Mouse (Mus musculus) small intestine, adult 2 months (tissue): ENCODE results near the gene Gramd1b. TPM values are rescaled to one million over a fixed set of nuclear protein-coding genes. Genes with fewer than 3 reads are reported as not detected.
A peak's percentile ranks its signal among the peaks of the same experiment; 100 is the strongest.

Experiments used
- H3K27ac ChIP-seq: fragments of 200-500 bp; 2 replicates; pipeline ENCODE4 v1.5.1; 2012; ENCODE audit warnings: low read depth, low read length, control low read depth, inconsistent platforms; ENCODE audit not compliant: insufficient read depth
- H3K27me3 ChIP-seq: fragments of 200-500 bp; 2 replicates; pipeline ENCODE4 v1.6.1; 2012; ENCODE audit warnings: mild to moderate bottlenecking, moderate library complexity, low read length, inconsistent platforms; ENCODE audit not compliant: control insufficient read depth, insufficient read depth
- H3K36me3 ChIP-seq: fragments of 200-500 bp; 2 replicates; pipeline ENCODE4 v1.6.1; 2012; ENCODE audit warnings: mild to moderate bottlenecking, low read length, control low read depth, inconsistent platforms; ENCODE audit not compliant: control insufficient read depth, insufficient read depth
- H3K4me1 ChIP-seq: fragments of 200-500 bp; 2 replicates; pipeline ENCODE4 v1.6.1; 2012; ENCODE audit warnings: low read length, inconsistent platforms, mixed read lengths; ENCODE audit not compliant: control insufficient read depth, insufficient read depth, insufficient read length
- H3K4me3 ChIP-seq: fragments of 200-500 bp; 2 replicates; pipeline ENCODE4 v1.5.1; 2012; ENCODE audit warnings: low read depth, mild to moderate bottlenecking, control low read depth, inconsistent platforms, low read length, moderate library complexity
- CTCF ChIP-seq: fragments of 200-500 bp; IDR thresholded peaks from 2 replicates; pipeline ENCODE4 v1.5.1; 2012; ENCODE audit warnings: low read depth, mild to moderate bottlenecking, control low read depth, inconsistent platforms, low read length, moderate library complexity, mixed read lengths; ENCODE audit not compliant: insufficient replicate concordance, insufficient read length; ENCODE audit errors: extremely low read depth
- POLR2A ChIP-seq: fragments of 200-500 bp; IDR thresholded peaks from 2 replicates; pipeline ENCODE4 v1.6.1; 2012; ENCODE audit warnings: low read depth, mild to moderate bottlenecking, control low read depth, inconsistent platforms, low read length, moderate library complexity
- WGBS: fragments of 180-500 bp; shearing (Covaris S2); methylation state at CpG from one replicate; pipeline ENCODE4 v1.1.7; 2018; 5-methylcytosine and 5-hydroxymethylcytosine counted together
- polyA plus RNA-seq: library from polyadenylated mRNA; depleted of rRNA; stranded (reverse); fragments of >200 nt; gene quantifications from 2 replicates; pipeline ENCODE4 v1.2.3, GENCODE M21; 2012

The Gramd1b gene
- polyA plus RNA-seq, 1 experiment, result 128 TPM

DNA sequence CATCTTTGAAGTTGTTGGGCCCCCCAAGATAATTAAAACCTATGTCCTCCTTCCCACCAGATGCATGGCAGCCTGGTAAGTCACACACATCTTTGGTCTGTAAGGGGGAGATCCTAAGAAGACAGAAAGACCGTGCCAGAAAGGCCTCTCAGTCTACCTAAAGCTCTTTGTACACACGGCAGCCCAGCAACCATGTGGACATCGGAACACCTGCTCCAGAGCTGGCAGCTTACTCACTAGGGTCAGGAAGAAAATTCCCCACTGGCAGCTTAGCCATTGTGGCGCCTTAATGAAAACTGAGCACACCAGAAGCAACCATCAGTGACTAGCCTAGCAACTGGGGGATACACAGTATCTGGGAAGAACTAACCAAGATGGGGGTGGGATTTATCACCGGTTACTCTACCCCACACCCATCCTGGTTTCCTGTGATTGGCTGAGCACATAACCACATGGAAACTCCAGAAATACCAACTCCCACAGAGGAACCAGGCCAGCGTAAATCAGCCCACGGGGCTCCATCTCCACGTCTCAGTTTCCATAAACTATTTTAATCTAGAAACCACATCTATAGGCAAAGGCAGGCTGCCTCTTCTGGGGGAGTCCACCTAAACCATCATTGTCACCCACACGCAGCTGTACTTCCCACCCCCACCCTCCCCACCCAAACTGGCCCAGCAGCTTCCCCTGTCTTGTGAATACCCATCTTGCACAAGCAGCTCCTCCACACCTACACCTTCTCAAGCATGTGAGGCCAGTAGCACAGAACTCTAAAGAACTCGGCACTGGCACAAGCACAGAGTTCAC is 81.4 kb downstream of the Gramd1b start:
- no peaks in the 10 kb centered on the region for H3K27me3 ChIP-seq
- H3K4me3 ChIP-seq, result no peak overlapping the region
- peaks cover 3% of the 10 kb centered on the region; the same call in 1 of the 2 replicates for H3K4me1 ChIP-seq
- 61% methylated on average over 10 of the region's 10 CpGs for WGBS
- TF ChIP-seq POLR2A, result no peak
- TF ChIP-seq CTCF, result no peak
- H3K27ac ChIP-seq, result no peak overlapping the region
- no peaks in the 10 kb centered on the region for H3K36me3 ChIP-seq

DNA sequence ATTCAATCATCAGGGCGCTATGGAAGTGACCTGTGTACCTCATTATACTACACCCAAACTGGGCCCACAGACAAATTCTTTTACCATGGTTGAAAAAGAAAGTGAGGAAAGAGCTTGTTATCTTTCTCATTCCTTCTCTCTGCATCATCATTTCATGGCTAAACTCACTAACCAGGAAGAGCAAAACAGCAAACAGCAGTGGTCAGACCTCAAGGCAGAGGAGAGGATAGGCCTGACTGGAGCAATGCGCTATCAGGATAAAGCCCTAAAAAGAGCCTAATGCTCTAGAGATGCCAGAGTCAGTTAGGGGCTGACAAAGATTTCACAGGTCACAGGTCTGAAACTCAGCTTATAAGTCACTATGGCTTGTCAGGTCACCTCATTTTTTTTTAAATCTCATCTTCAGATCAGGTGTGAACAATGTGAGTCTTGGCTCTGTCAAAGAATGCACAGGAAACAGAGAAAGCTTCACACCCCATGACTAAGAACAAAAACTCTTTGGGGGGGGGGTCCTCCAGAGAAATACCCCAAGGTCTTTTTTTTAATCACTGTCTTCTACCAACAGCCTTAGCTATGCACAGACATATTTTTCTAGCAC is 82.4 kb downstream of the Gramd1b start:
- H3K36me3 ChIP-seq, result no peaks in the 10 kb centered on the region
- H3K4me3 ChIP-seq, result no peak overlapping the region
- H3K27ac ChIP-seq, result peak overlapping the region; percentile 70
- WGBS, result 68% methylated on average over 2 of the region's 2 CpGs
- TF ChIP-seq POLR2A (no peak), CTCF (no peak)
- no peaks in the 10 kb centered on the region for H3K27me3 ChIP-seq
- H3K4me1 ChIP-seq, result peaks cover 3% of the 10 kb centered on the region; the same call in 1 of the 2 replicates

DNA sequence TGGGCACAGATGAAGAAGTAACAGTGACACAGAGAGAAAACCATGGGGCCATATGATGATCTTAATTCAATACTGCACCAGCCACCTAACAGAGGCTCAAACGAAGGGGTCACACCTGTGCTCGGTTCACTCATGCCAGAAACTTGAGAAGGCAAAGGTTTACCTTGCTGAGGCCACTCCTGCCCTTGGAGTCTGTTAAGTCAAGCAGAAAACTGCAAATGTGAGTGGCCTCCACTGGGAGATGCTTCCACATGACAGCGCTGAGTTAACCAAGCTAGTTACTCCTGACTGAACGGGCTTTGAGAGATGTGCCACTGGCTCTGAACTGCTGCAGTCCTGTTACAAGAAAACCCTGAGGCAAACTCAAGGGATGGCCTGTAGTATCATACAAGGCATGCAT is 83.9 kb downstream of the Gramd1b start:
- H3K27me3 ChIP-seq, result no peaks in the 10 kb centered on the region
- no peaks in the 10 kb centered on the region for H3K36me3 ChIP-seq
- H3K27ac ChIP-seq, result no peak overlapping the region
- no peak overlapping the region for H3K4me3 ChIP-seq
- TF ChIP-seq CTCF (no peak), POLR2A (no peak)
- WGBS, result 84% methylated on average over 4 of the region's 4 CpGs
- H3K4me1 ChIP-seq, result peaks cover 3% of the 10 kb centered on the region; the same call in 1 of the 2 replicates

DNA sequence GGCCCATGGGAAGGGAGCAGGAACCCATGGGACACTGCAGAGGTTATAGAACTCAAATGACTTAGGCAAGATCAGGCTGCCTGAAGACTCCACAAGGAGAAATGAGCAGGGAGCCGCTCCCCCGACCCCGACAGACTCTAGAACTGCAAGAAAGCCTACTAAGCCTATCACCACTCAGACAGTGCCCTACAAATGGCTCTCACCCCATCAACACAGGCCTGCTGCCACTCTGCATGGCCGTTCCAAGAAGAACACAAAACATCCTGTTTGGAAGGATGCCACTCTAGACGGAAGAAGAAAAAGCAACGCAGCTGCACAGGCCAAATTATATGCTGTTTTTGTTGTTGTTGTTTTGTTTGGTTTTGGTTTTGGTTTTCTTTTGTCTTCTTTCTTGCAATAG is 86.2 kb downstream of the Gramd1b start:
- H3K27me3 ChIP-seq, result no peaks in the 10 kb centered on the region

DNA sequence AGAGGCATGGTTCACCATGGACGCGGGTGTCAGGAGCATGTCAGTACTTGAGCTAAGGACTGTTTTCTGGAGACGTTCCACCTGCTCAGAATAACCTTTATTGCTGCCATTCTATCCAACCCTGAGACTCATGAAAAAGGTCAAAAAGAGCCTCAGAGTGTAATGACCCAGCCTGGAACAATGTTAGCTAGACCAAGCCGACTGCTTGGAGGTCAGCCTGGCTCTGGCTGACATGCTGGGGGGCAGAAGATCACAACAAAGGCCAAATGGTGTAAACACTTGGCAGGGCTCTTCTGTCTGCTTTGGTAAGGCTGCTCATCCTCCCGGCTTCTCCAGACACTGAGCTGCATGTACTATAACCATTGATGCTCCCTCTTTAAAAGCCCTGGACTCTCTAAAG is 88.4 kb downstream of the Gramd1b start:
- Histone ChIP-seq H3K27me3 (no peaks in the 10 kb centered on the region), H3K4me3 (no peak overlapping the region), H3K4me1 (peaks cover 4% of the 10 kb centered on the region; the same call in 1 of the 2 replicates), H3K36me3 (peaks cover 4% of the 10 kb centered on the region; the same call in 1 of the 2 replicates), H3K27ac (no peak overlapping the region)
- 74% methylated on average over 5 of the region's 5 CpGs for WGBS
- no peak for TF ChIP-seq CTCF
- TF ChIP-seq POLR2A, result no peak

More for the DNA sequence above, 86.2 kb downstream of the Gramd1b start:
- 86% methylated on average over 6 of the region's 6 CpGs for WGBS
- peaks cover 4% of the 10 kb centered on the region; the same call in 1 of the 2 replicates for H3K36me3 ChIP-seq
- H3K27ac ChIP-seq, result no peak overlapping the region
- no peak for TF ChIP-seq POLR2A
- TF ChIP-seq CTCF, result no peak
- peaks cover 5% of the 10 kb centered on the region; the same call in 1 of the 2 replicates for H3K4me1 ChIP-seq
- H3K4me3 ChIP-seq, result no peak overlapping the region

DNA sequence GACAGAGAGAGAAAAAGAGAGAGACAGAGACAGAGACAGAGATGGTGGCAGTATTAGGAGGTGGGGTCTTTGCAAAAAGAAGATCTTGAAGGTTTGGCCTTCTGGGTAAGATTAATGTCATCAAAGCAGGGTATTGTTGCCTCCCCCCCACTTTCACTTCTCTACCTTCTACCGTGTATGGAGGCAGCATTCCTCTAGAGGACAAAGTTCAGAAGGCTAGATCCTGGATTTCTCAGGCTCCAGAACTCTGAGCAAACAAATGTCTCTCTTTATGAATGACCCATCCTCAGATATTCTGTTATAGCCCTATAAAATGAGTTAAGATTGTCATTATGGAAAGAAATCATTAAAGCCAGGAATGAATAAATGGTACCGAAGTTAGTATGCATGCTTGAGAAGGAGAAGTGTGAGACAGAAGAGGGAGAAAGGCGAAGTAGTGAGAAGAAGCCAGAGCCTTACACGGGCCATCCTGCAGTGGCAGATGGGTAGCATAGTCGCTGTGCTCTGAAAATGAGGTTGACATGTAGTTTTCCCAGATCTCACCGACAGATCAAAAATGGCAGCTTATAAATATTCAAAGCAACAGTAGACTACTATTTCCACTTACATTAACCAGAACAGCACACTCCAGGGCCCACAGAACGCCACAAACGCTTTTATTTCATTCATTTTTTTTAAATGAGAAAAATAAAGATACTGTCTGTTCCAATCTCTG is 91.1 kb downstream of the Gramd1b start:
- H3K4me1 ChIP-seq, result peaks cover 4% of the 10 kb centered on the region; the same call in 1 of the 2 replicates
- H3K4me3 ChIP-seq, result no peak overlapping the region
- H3K27me3 ChIP-seq, result no peaks in the 10 kb centered on the region
- peaks cover 4% of the 10 kb centered on the region; the same call in 1 of the 2 replicates for H3K36me3 ChIP-seq
- H3K27ac ChIP-seq, result no peak overlapping the region
- 68% methylated on average over 8 of the region's 8 CpGs for WGBS
- TF ChIP-seq CTCF, result no peak
- no peak for TF ChIP-seq POLR2A
